Mouse (Mus musculus) limb, embryonic 11.5 days (tissue): Measurements from ENCODE around the gene Map4k4. TPM values are rescaled to one million over a fixed set of nuclear protein-coding genes. Genes with fewer than 3 reads are reported as not detected.

Source experiments
- ATAC-seq: fragments of 200-750 bp; cut with Nextera tagmentation; 2 replicates; pipeline ENCODE4 v1.8.0; 2017; ENCODE audit warnings: low read depth; ENCODE audit not compliant: insufficient number of reproducible peaks, low FRiP score, low TSS enrichment
- DNase-seq: peaks from one replicate; pipeline ENCODE4 v3.0.0-alpha.2; 2015; ENCODE audit warnings: low spot score
- H3K27ac ChIP-seq: fragments of 300-500 bp; sonication (generic); replicated peaks from 2 replicates; pipeline ENCODE4 v1.5.1; 2014; ENCODE audit warnings: low read depth, mild to moderate bottlenecking, low read length
- H3K27me3 ChIP-seq: fragments of 300-500 bp; sonication (generic); 2 replicates; pipeline ENCODE4 v1.6.1; 2014; ENCODE audit warnings: mild to moderate bottlenecking, low read length, mixed read lengths; ENCODE audit not compliant: control insufficient read depth, insufficient read depth
- H3K36me3 ChIP-seq: fragments of 300-500 bp; sonication (generic); 2 replicates; pipeline ENCODE4 v1.6.1; 2014; ENCODE audit warnings: mild to moderate bottlenecking, low read length, moderate library complexity, mixed read lengths; ENCODE audit not compliant: control insufficient read depth, insufficient read depth
- H3K4me1 ChIP-seq: fragments of 300-500 bp; sonication (generic); 2 replicates; pipeline ENCODE4 v1.6.1; 2014; ENCODE audit warnings: low read length, mixed read lengths; ENCODE audit not compliant: control insufficient read depth, insufficient read depth
- H3K4me2 ChIP-seq: fragments of 300-500 bp; sonication (generic); 2 replicates; pipeline ENCODE4 v1.6.1; 2014; ENCODE audit warnings: low read depth, mild to moderate bottlenecking, moderate library complexity; ENCODE audit not compliant: severe bottlenecking
- H3K4me3 ChIP-seq: fragments of 300-500 bp; sonication (generic); 2 replicates; pipeline ENCODE4 v1.5.1; 2014; ENCODE audit warnings: low read depth, low read length
- H3K9ac ChIP-seq: fragments of 300-500 bp; sonication (generic); 2 replicates; pipeline ENCODE4 v1.6.1; 2014; ENCODE audit warnings: mild to moderate bottlenecking, low read length
- H3K9me3 ChIP-seq: fragments of 300-500 bp; sonication (generic); 2 replicates; pipeline ENCODE4 v1.6.1; 2016; ENCODE audit warnings: low read length; ENCODE audit not compliant: control insufficient read depth
- WGBS: fragments of 180-500 bp; shearing (Covaris S2); extraction: QIAGEN DNeasy Blood & Tissue Kit; methylation state at CpG from one replicate; pipeline ENCODE4 v1.1.7; 2014; 5-methylcytosine and 5-hydroxymethylcytosine counted together
- polyA plus RNA-seq: library from polyadenylated mRNA; unstranded; fragments of >200 nt; fragmentation: Nextera tagmentation; extraction: Ambion mirVana; gene quantifications from 2 replicates; pipeline ENCODE4 v1.2.1, GENCODE M21; 2014

Map4k4 gene
- polyA plus RNA-seq, 1 experiment from 2014 or later = 38.0 TPM

DNA sequence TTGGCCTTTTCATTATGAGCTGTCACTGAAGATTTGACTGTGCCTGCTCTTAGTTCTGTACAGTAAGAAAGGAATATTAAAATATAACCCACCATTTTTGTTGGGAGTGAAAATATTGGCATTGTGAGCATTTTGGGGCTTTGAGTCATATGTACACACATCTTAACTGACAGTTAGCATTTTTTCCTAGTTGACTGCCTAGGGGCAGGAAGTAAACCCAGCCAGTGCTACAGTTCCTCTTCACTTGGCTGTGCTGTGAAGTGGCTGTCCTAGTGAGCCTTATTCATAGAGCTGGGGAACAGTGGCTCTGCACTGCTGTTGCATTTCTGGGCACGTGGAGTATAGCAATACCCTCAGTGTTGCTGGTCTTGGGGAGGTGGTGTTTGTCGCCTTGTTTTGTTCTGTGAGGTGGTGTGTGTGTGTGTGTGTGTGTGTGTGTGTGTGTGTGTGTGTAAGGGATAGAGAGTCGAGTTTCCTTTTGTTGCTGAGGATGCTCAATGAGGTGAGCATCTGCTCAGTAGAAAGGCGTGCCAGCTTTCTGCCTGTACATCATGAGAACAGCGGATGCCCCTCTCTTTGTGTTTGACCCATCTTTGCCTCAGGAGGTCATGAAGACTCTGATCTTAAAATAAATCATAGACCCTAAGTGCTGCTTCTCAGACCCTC is 43.7 kb downstream of the Map4k4 start:
- no peak overlapping the region for H3K27ac ChIP-seq
- no peaks in the 10 kb centered on the region for H3K27me3 ChIP-seq
- ATAC-seq (no peak), DNase-seq (no peak)
- no peaks in the 10 kb centered on the region for H3K9me3 ChIP-seq
- no peak overlapping the region for H3K9ac ChIP-seq
- WGBS = 72% methylated on average over 5 of the region's 5 CpGs
- peaks cover 38% of the 10 kb centered on the region for H3K4me1 ChIP-seq
- H3K4me2 ChIP-seq = no peak overlapping the region
- no peak overlapping the region for H3K4me3 ChIP-seq
- H3K36me3 ChIP-seq = no peaks in the 10 kb centered on the region

DNA sequence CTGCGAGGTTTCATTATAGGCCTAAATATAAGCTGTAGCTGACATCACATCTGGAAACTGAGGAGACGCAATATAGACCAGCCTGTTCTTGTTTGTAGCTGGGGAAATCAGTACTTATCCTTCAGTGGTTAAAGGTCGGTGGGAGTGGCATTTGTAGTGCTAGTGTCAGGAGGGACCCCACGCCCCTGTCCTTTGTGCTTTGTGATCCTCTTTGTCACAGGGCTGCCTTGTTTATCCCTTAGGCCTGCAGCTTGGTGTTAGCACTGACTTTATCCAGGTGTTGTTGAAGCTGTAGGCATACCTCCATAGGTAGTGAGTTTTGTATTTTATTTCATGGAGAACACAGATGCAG is 44.2 kb downstream of the Map4k4 start:
- Histone ChIP-seq H3K36me3 (no peaks in the 10 kb centered on the region), H3K4me3 (no peak overlapping the region), H3K4me1 (peaks cover 41% of the 10 kb centered on the region), H3K27me3 (no peaks in the 10 kb centered on the region), H3K9ac (no peak overlapping the region), H3K4me2 (no peak overlapping the region), H3K9me3 (no peaks in the 10 kb centered on the region), H3K27ac (no peak overlapping the region)
- WGBS = 46% methylated on average over 4 of the region's 4 CpGs
- DNase-seq (peak; percentile 20), ATAC-seq (no peak)

DNA sequence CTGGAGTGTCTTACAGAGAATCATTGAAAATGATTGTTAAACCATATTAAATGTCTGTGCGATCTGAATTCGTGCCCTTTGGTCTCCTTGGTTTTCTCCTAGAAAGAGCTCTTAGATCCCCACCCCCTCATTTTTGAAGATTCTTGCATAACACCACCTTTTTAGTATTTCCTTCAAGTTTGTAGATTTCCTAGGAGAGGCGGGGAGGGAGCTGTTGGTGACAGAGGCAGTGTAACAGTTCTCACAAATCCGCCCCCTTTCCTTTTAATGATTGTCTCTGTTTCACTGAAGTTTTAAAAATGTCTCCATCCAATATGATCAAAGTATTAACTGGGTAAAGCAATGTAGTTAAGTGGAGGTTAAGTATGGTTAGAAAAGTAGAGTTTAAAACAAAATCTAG is 45.7 kb downstream of the Map4k4 start:
- no peaks in the 10 kb centered on the region for H3K36me3 ChIP-seq
- no peaks in the 10 kb centered on the region for H3K9me3 ChIP-seq
- H3K27me3 ChIP-seq = no peaks in the 10 kb centered on the region
- WGBS = 70% methylated on average over 4 of the region's 4 CpGs
- no peak overlapping the region for H3K9ac ChIP-seq
- ATAC-seq = no peak
- H3K4me2 ChIP-seq = no peak overlapping the region
- no peak for DNase-seq
- no peak overlapping the region for H3K4me3 ChIP-seq
- H3K27ac ChIP-seq = no peak overlapping the region
- H3K4me1 ChIP-seq = peaks cover 42% of the 10 kb centered on the region

DNA sequence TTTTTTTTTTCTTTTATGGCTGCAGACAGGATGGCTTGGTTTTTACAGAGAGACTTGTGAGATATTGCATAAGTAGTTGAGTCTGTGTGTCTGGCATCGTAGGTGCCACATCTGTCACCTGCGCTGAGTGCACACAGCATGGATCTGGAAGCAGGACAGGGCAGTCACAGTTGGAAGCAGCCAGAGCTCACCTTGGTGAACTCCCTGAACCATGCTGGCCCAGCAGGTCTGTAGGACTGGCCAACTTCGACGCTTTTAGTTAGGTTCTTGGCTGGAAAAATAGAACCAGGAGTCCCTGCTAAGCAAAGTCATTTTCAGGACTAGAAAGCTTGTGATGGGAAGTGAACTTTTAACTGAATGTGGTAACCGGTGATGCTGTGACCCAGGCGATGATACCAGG is 46.5 kb downstream of the Map4k4 start:
- DNase-seq = peak; percentile 20
- no peak overlapping the region for H3K4me3 ChIP-seq
- H3K9me3 ChIP-seq = no peaks in the 10 kb centered on the region
- peaks cover 41% of the 10 kb centered on the region for H3K4me1 ChIP-seq
- no peak for ATAC-seq
- no peak overlapping the region for H3K9ac ChIP-seq
- no peaks in the 10 kb centered on the region for H3K36me3 ChIP-seq
- H3K4me2 ChIP-seq = no peak overlapping the region
- H3K27ac ChIP-seq = 0 out of 2 replicates have a peak overlapping the region, but pooled peaks have one; percentile 56
- WGBS = 62% methylated on average over 6 of the region's 6 CpGs
- no peaks in the 10 kb centered on the region for H3K27me3 ChIP-seq

DNA sequence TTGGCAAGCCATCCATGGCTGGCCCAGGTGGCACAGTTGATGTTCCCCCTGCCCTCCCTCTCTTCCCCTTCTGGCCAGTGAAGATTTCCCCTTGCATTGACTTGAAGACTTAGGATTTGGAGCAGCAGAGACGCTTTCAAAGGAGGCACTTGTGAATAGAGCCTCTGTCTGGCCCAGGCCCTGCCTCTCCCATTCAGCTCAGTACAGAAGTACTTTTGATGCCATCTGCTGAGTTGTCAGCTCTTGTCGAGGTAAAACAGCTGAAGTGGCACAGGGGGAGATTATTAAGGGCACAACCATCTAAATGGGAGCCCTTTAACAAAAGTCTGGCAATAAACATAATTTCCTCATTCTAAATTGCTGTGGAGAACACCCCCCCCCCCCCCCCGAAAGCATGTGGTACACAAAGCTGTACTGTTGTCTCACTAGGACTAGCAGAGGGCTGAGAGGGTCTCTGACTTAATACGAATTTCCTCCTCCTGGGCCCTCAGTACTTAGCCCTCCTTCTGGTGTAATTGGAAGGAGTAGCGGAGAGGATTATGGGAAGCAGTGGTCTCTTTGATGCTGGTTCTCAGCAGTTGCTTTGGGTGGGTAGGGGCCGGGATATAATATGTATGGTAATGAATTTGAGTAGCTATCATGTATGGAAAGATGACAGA is 47.1 kb downstream of the Map4k4 start:
- no peak overlapping the region for H3K4me3 ChIP-seq
- WGBS = 43% methylated on average over 6 of the region's 6 CpGs
- no peaks in the 10 kb centered on the region for H3K27me3 ChIP-seq
- no peaks in the 10 kb centered on the region for H3K36me3 ChIP-seq
- no peak overlapping the region for H3K9ac ChIP-seq
- H3K27ac ChIP-seq = no peak overlapping the region
- ATAC-seq (no peak), DNase-seq (peak; percentile 22)
- no peak overlapping the region for H3K4me2 ChIP-seq
- H3K9me3 ChIP-seq = no peaks in the 10 kb centered on the region
- H3K4me1 ChIP-seq = peaks cover 41% of the 10 kb centered on the region

DNA sequence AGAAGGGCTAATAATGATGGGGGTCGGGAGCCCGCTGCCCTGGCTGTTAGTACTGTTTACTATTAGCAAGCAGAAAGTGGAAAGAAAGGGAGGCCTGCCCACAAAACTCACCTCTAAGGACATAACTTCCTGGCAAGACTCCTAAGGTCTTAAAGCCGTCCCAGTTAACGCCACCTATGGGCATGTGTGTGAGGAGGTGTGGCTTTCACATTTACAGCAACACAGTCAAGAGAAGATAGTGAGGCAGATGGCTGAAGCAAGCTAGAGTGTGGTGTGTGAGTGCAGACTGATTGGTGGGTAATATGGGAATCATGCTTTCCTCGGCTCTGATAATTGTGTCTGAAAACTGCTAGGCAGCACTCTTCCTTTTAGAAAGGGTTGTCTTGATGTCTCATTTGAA is 48.5 kb downstream of the Map4k4 start:
- ATAC-seq = no peak
- DNase-seq = no peak
- Histone ChIP-seq H3K4me2 (no peak overlapping the region), H3K9me3 (no peaks in the 10 kb centered on the region), H3K36me3 (no peaks in the 10 kb centered on the region), H3K27ac (no peak overlapping the region), H3K4me3 (no peak overlapping the region), H3K27me3 (no peaks in the 10 kb centered on the region), H3K9ac (no peak overlapping the region), H3K4me1 (peaks cover 40% of the 10 kb centered on the region)
- 23% methylated on average over 5 of the region's 5 CpGs for WGBS

DNA sequence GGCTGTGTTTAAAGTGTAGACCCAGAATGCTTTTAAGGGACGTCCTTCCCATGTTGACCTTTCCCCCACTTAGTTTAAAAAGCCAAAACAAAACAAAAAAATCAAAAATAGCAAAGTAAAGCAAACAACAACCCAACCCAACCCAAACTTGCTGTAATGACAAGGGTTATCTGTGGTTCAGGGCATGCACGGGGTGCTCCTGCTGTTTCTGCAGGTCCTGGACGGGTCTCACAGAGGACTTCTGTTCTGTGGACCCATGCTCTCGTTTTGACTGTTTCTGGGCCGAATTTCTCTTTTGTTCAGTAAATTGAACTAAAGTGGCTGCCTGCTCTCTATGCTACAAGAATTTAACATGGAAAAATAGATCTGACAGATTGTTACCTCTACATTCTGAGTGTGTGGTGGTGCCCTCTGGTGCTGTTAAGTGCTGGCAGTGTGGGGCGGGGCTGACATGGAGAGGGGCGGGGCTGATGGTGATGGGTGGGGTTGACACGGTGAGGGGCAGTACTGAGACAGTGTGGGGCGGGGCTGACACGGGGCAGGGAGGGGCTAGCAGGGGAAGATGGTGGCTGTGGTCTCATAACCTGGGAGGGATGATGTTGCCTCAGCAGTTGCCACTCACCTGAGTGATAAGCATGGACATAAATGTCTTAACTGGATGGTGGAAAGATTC is 49.2 kb downstream of the Map4k4 start:
- whole genome bisulfite sequencing = 45% methylated on average over 10 of the region's 10 CpGs
- Histone ChIP-seq H3K36me3 (no peaks in the 10 kb centered on the region), H3K9ac (no peak overlapping the region), H3K4me3 (no peak overlapping the region), H3K4me1 (peaks cover 40% of the 10 kb centered on the region), H3K9me3 (no peaks in the 10 kb centered on the region), H3K4me2 (no peak overlapping the region), H3K27ac (no peak overlapping the region), H3K27me3 (no peaks in the 10 kb centered on the region)
- no peak for DNase-seq
- no peak for ATAC-seq

DNA sequence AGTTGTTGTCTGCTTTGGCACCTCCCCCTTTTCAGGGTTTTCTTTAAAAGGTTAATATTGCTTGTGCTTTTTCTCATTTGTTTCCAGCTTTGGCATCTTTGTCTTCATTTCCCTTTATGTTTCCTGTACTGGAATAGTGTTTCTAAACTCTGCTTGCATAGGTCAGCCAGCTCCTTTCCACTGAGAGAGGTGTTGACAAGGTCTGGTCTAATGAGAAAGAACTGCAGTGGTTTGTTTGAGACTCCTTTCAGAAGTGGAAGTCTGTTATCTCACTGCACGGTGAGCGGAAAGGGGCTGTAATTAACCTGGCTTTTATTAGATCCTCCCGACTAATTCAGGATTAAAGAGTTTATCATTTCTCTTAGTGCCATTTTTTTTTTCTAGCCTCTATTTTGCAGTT is 49.9 kb downstream of the Map4k4 start:
- WGBS = 37% methylated on average over 3 of the region's 3 CpGs
- DNase-seq = no peak
- H3K4me1 ChIP-seq = peaks cover 37% of the 10 kb centered on the region

More for the DNA sequence above, 49.9 kb downstream of the Map4k4 start:
- H3K9me3 ChIP-seq = no peaks in the 10 kb centered on the region
- H3K27ac ChIP-seq = no peak overlapping the region
- H3K27me3 ChIP-seq = no peaks in the 10 kb centered on the region
- H3K36me3 ChIP-seq = no peaks in the 10 kb centered on the region
- ATAC-seq = no peak
- no peak overlapping the region for H3K9ac ChIP-seq
- H3K4me2 ChIP-seq = no peak overlapping the region
- H3K4me3 ChIP-seq = no peak overlapping the region
